Mouse (Mus musculus) kidney, embryonic 14.5 days (tissue): ENCODE measurements around the gene Fcnb. TPM values are rescaled to one million over a fixed set of nuclear protein-coding genes. Genes with fewer than 3 reads are reported as not detected.

Experiments used
- polyA plus RNA-seq: library from polyadenylated mRNA; unstranded; fragments of >200 nt; fragmentation: Nextera tagmentation; extraction: Ambion mirVana; gene quantifications from 2 replicates; pipeline ENCODE4 v1.2.1, GENCODE M21; 2014

Gene Fcnb
- polyA plus RNA-seq, 1 experiment from 2014 or later, result not detected

Other genes starting within 250 kb of the Fcnb start
- gene Col5a1, start 198.5 kb downstream of the Fcnb start, polyA plus RNA-seq, result 41.9 and 42.3 TPM in 2 replicates
- 15.5 and 16.2 TPM in 2 replicates for gene Olfm1, start 108.1 kb upstream of the Fcnb start, polyA plus RNA-seq